Mouse (Mus musculus) small intestine, adult 10 weeks (tissue): ENCODE results near the gene Vldlr. TPM values are rescaled to one million over a fixed set of nuclear protein-coding genes. Genes with fewer than 3 reads are reported as not detected.

Experiments
- polyA plus RNA-seq: library from polyadenylated mRNA; stranded (reverse); fragments of 350-450 nt; fragmentation: Illumina TruSeq; extraction: RNeasy Lipid Tissue Mini Kit (QIAGEN cat#74804); gene quantifications from one replicate; pipeline ENCODE4 v1.2.3, GENCODE M21; 2014; ENCODE audit warnings: low replicate concordance

The Vldlr gene
- 3.7 TPM for polyA plus RNA-seq

GRCm38 (mm10) chr19:27216318-27216717, at the start of gene Vldlr:
TSS of gene Vldlr (plus strand) at chr19:27216484.

Other genes starting within 250 kb of the Vldlr start
- gene Kcnv2, start 106.1 kb downstream of the Vldlr start, polyA plus RNA-seq: 0.11 TPM
- 64.9 TPM for gene Pum3, start 213.3 kb downstream of the Vldlr start, polyA plus RNA-seq